16 mouse cellular contexts compared by ENCODE assay signal in the genomic region with DNA sequence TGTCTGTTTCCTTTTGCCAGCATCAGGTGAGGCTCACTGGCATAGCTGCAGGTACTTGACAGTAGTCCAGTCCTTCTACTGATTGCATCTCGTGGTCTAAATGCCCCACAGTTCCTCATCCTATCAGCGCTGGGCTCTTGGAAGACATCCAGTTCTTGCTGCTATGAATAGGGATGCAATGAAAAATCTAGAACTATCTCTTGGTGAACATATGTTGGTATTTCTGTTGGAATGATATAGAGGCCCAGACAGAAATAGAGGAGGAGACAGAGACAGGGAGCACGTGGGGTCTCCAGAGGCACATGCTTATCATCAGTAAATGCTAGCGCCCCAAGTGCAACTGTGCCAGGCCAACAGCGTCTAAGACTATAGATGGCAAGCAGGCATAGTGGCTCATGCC.
DNase-seq lines count a peak whose midpoint lies in the region; ATAC-seq lines count a peak whose summit lies in the region.
"Had no signal": no experiment of that assay in that cellular context is flagged by ENCODE, and none has a peak within 500 bp of the region (broad histone marks: within the 10 kb centered on the region; RNA-seq: fewer than 3 reads in every experiment).

No protein-coding gene starts in this region.

- no peak for ATAC-seq in cerebellum, adult (ENCODE audit: insufficient number of reproducible peaks, low FRiP score, low TSS enrichment)
- ATAC-seq in megakaryocyte-erythroid progenitor cell, adult 5-6 weeks (replicated peaks; ENCODE audit: low FRiP score, low TSS enrichment, poor library complexity, severe bottlenecking): peak; percentile 82
- ATAC-seq: intestine, embryonic 15.5 days; liver, postnatal 0 days had no signal

- peak; percentile 66 for DNase-seq in cerebellum, adult 9-10 months
- DNase-seq in layer of hippocampus, adult 9-11 months: peak; percentile 51
- no peak for DNase-seq in layer of hippocampus, postnatal 36 days
- DNase-seq in cerebellum, postnatal 10 days: peak; percentile 67 to 70
- no peak for DNase-seq in embryo, embryonic 10 days (ENCODE audit: low spot score)
- DNase-seq in urinary bladder, postnatal 4 days (ENCODE audit: low spot score in 2 of 2): no peak
- DNase-seq: adrenal gland, postnatal 14 days; gastrocnemius, adult 2 months; kidney, postnatal 4 days; liver; liver, postnatal 0 days; lung, postnatal 14 days; thymus, adult 18-20 months had no signal

Comparison
In these comparisons a context has a peak if more than half of its experiments do, and no peak if none do; other contexts are left out.
1. DNase-seq: peak in cerebellum, adult 9-10 months (single experiment), layer of hippocampus, adult 9-11 months (single experiment) and cerebellum, postnatal 10 days (2 of 2); none in layer of hippocampus, postnatal 36 days (0 of 2), embryo, embryonic 10 days (single experiment) and urinary bladder, postnatal 4 days (0 of 2).